Mouse (Mus musculus) neural tube, embryonic 11.5 days (tissue): Measurements from ENCODE around the gene Mmab. TPM values are rescaled to one million over a fixed set of nuclear protein-coding genes. Genes with fewer than 3 reads are reported as not detected.

Experiments
- ATAC-seq: fragments of 200-750 bp; cut with Nextera tagmentation; 2 replicates; pipeline ENCODE4 v1.8.0; 2017; ENCODE audit warnings: moderate number of reproducible peaks, mild to moderate bottlenecking, moderate TSS enrichment, moderate library complexity; ENCODE audit not compliant: insufficient read depth, low FRiP score, low TSS enrichment
- DNase-seq: peaks from one replicate; pipeline ENCODE4 v3.0.0-alpha.2; 2015; ENCODE audit warnings: low spot score
- H3K27ac ChIP-seq: fragments of 300-500 bp; sonication (generic); 2 replicates; pipeline ENCODE4 v1.5.1; 2014; ENCODE audit warnings: low read depth, mild to moderate bottlenecking, low read length
- H3K27me3 ChIP-seq: fragments of 300-500 bp; sonication (generic); 2 replicates; pipeline ENCODE4 v1.6.1; 2014; ENCODE audit warnings: mild to moderate bottlenecking, low read length, mixed read lengths; ENCODE audit not compliant: control insufficient read depth, insufficient read depth
- H3K36me3 ChIP-seq: fragments of 300-500 bp; sonication (generic); 2 replicates; pipeline ENCODE4 v1.6.1; 2014; ENCODE audit warnings: mild to moderate bottlenecking, low read length, moderate library complexity, mixed read lengths; ENCODE audit not compliant: control insufficient read depth, insufficient read depth
- H3K4me1 ChIP-seq: fragments of 300-500 bp; sonication (generic); 2 replicates; pipeline ENCODE4 v1.6.1; 2014; ENCODE audit warnings: low read length, mixed read lengths; ENCODE audit not compliant: control insufficient read depth, insufficient read depth
- H3K4me2 ChIP-seq: fragments of 300-500 bp; sonication (generic); 2 replicates; pipeline ENCODE4 v1.6.1; 2014; ENCODE audit warnings: low read depth, mild to moderate bottlenecking, moderate library complexity
- H3K4me3 ChIP-seq: fragments of 300-500 bp; sonication (generic); 2 replicates; pipeline ENCODE4 v1.5.1; 2014; ENCODE audit warnings: low read depth, low read length
- H3K9ac ChIP-seq: fragments of 300-500 bp; sonication (generic); 2 replicates; pipeline ENCODE4 v1.6.1; 2014; ENCODE audit warnings: mild to moderate bottlenecking, low read length
- H3K9me3 ChIP-seq: fragments of 300-500 bp; sonication (generic); 2 replicates; pipeline ENCODE4 v1.6.1; 2016; ENCODE audit warnings: low read length; ENCODE audit not compliant: control insufficient read depth
- WGBS: fragments of 180-500 bp; shearing (Covaris S2); extraction: QIAGEN DNeasy Blood & Tissue Kit; methylation state at CpG from one replicate; pipeline ENCODE4 v1.1.7; 2014; 5-methylcytosine and 5-hydroxymethylcytosine counted together
- polyA plus RNA-seq: library from polyadenylated mRNA; unstranded; fragments of >200 nt; fragmentation: Nextera tagmentation; extraction: Ambion mirVana; gene quantifications from 2 replicates; pipeline ENCODE4 v1.2.1, GENCODE M21; 2014

Mmab gene
- polyA plus RNA-seq, 1 experiment from 2014 or later = 29.2 TPM

DNA sequence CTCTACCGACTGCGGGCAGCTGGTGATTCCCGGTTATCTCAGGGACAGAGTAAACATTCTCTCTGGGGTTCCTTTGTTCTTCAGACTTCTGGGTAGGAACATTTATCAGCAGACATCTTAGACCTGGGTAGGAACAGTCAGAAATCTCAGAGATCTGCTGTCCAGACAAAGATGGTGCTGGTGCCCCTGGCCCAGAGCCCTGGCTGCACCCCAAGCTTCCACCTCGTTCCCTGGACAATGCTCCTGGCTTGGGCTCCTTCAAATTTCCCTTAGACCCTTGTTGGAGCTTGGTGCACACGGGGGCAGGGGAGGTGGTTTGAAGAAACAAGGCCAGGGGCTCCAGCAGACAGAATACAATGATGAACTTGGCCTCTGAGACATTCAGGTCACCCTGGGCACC is 21.3 kb downstream of the Mmab start:
- H3K4me3 ChIP-seq = no peak overlapping the region
- 54% methylated on average over 5 of the region's 5 CpGs for WGBS
- peak overlapping the region; percentile 26; the same call in 1 of the 2 replicates for H3K9ac ChIP-seq
- H3K4me1 ChIP-seq = no peaks in the 10 kb centered on the region
- H3K9me3 ChIP-seq = no peaks in the 10 kb centered on the region
- no peak overlapping the region for H3K27ac ChIP-seq
- H3K27me3 ChIP-seq = no peaks in the 10 kb centered on the region
- no peak overlapping the region for H3K4me2 ChIP-seq
- ATAC-seq = no peak
- H3K36me3 ChIP-seq = peaks cover 14% of the 10 kb centered on the region
- DNase-seq = no peak

DNA sequence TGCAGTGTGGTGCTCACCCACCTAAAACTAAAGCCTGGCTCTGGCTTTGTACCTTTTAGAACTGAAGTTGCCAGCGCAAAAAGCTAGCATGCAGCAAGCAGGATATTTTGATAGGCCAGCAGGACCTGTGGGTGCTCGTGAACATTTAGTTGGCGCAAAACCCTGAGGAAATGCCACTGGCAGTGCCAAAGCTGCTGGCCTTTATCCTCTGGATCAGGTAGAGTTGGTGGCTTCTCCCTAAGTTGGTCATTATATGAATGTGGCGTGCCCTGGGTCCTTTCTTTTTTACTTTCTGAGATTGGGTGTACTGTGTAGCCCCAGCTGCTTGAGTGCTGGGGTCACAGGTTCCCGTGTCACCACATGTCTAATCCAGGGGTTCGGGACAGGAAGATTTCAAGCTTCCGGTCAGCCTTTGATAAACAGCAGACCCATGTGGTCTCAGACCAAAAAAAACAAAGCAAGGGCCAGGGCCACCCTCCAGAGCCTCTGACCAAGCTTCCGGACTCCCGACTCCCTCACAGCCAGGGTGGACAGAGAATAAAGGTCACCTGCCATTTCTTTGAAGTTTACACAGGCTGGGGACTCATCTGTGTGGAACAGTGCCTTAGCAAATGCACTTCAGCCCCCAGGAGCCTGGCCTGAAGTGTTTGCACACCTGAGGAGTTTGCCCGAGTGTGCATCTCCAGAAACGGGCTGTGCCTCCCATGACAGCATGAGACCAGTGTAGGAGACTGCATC is 22.1 kb downstream of the Mmab start:
- H3K4me1 ChIP-seq = no peaks in the 10 kb centered on the region
- H3K36me3 ChIP-seq = peaks cover 19% of the 10 kb centered on the region
- no peak overlapping the region for H3K27ac ChIP-seq
- ATAC-seq (no peak), DNase-seq (no peak)
- no peak overlapping the region for H3K4me2 ChIP-seq
- no peak overlapping the region for H3K9ac ChIP-seq
- H3K4me3 ChIP-seq = no peak overlapping the region
- H3K27me3 ChIP-seq = no peaks in the 10 kb centered on the region
- WGBS = 79% methylated on average over 11 of the region's 11 CpGs
- H3K9me3 ChIP-seq = no peaks in the 10 kb centered on the region

DNA sequence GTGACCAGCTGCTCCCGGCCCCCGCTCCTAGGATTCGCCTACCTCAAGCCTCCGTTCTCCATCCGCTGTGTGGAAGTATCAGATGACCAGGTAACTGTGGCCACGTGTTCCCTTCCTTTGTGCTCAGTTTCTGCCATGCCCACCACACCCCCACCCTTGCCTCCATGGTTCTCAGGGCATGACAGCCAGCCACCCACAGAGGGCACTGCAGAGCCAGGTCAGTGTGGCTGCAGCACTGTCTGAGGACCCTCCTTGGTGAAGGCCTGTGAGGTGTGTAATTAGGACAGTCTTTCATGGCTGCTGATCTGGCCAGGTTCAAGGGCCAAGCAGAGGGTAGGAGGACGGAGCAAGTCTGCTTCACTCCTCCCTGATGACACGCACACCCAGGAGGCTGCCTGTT is 25.3 kb downstream of the Mmab start:
- no peaks in the 10 kb centered on the region for H3K27me3 ChIP-seq
- peaks cover 26% of the 10 kb centered on the region for H3K36me3 ChIP-seq
- WGBS = 88% methylated on average over 8 of the region's 8 CpGs
- no peak overlapping the region for H3K4me2 ChIP-seq
- no peaks in the 10 kb centered on the region for H3K4me1 ChIP-seq
- ATAC-seq = no peak
- H3K4me3 ChIP-seq = no peak overlapping the region
- H3K9ac ChIP-seq = no peak overlapping the region
- H3K9me3 ChIP-seq = no peaks in the 10 kb centered on the region
- no peak overlapping the region for H3K27ac ChIP-seq
- DNase-seq = peak; percentile 45

DNA sequence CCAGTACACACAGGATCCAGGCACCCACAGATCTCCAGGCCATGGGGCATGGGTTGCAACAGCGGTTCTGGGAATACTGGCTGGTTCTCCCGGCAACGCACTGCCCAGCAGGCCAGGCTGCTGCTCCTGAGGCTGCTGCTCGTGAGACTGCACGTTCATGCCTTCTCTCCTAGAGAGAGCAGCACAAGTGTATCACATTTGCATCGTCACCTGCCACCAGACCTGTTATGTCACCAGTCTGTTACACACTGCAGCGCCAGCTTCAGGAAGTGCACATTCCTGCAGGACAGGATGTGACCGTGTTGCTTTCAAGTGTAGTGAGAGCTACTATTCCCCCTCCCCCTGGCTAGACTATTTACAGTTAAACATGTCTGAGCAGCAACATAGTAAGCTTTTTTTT is 27.0 kb downstream of the Mmab start:
- Histone ChIP-seq H3K4me2 (no peak overlapping the region), H3K27me3 (no peaks in the 10 kb centered on the region), H3K36me3 (peaks cover 32% of the 10 kb centered on the region), H3K9ac (no peak overlapping the region), H3K9me3 (no peaks in the 10 kb centered on the region), H3K27ac (no peak overlapping the region), H3K4me1 (no peaks in the 10 kb centered on the region), H3K4me3 (no peak overlapping the region)
- ATAC-seq = no peak
- 89% methylated on average over 8 of the region's 8 CpGs for WGBS
- DNase-seq = no peak

DNA sequence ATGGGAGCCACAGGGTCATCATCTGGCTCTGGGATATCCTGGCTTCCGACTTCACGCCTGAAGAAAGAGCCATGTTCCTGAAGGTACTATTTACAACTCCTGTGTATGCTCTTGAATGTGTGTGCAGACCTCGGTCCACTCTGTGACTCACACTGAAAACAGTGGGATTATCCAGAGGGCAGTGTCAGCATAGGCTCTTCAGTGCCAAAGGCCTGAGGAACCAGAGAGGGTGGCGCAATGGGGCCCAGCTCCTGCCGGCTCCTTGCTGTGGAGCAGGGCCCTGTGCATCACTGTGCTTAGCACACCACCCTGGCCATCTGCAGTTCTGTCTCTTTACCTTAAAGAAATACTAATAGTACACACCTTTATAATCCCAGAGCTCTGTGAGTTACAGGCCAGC is 28.3 kb downstream of the Mmab start:
- H3K27me3 ChIP-seq = no peaks in the 10 kb centered on the region
- no peaks in the 10 kb centered on the region for H3K4me1 ChIP-seq
- no peak overlapping the region for H3K4me3 ChIP-seq
- DNase-seq (no peak), ATAC-seq (no peak)
- H3K9ac ChIP-seq = no peak overlapping the region
- WGBS = 95% methylated on average over 5 of the region's 5 CpGs
- no peaks in the 10 kb centered on the region for H3K9me3 ChIP-seq
- H3K27ac ChIP-seq = no peak overlapping the region
- peaks cover 36% of the 10 kb centered on the region for H3K36me3 ChIP-seq
- no peak overlapping the region for H3K4me2 ChIP-seq

DNA sequence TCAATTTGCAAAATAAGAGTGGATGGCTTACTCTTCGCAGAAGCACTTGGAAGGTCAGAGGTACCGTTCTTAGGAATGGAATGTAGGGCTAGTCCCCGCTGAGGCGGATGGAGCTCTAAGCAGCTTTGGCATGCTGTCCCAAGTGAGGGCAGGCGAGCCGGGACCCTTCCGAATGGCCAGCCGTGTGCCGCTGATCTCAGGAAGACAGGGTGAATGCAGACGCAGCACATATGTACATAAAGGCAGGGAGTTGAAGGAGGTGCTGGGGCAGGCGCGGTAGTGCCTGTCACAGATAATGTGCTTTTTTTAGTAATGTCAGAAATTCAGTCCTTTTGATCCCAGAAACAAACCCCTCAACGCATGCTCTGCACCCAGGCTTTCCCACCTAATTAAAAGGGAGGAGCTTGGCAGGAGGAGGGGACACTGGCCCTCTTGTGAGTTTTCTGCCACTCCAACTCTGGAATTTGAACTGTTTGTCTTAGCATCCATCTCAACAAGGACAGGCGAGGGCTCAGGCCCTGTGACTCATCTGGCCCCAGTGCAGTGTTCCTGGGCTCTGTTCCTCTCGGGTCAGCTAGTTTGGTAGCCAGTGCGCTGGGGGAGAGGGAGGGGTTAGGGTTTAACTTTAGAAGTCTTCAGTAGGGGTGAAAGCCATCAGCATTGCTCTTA is 30.7 kb downstream of the Mmab start:
- DNase-seq (no peak), ATAC-seq (no peak)
- H3K9me3 ChIP-seq = no peaks in the 10 kb centered on the region
- no peaks in the 10 kb centered on the region for H3K27me3 ChIP-seq
- no peak overlapping the region for H3K4me3 ChIP-seq
- peaks cover 35% of the 10 kb centered on the region for H3K36me3 ChIP-seq
- no peak overlapping the region for H3K4me2 ChIP-seq
- H3K27ac ChIP-seq = no peak overlapping the region
- H3K9ac ChIP-seq = no peak overlapping the region
- 82% methylated on average over 16 of the region's 16 CpGs for WGBS
- H3K4me1 ChIP-seq = no peaks in the 10 kb centered on the region

DNA sequence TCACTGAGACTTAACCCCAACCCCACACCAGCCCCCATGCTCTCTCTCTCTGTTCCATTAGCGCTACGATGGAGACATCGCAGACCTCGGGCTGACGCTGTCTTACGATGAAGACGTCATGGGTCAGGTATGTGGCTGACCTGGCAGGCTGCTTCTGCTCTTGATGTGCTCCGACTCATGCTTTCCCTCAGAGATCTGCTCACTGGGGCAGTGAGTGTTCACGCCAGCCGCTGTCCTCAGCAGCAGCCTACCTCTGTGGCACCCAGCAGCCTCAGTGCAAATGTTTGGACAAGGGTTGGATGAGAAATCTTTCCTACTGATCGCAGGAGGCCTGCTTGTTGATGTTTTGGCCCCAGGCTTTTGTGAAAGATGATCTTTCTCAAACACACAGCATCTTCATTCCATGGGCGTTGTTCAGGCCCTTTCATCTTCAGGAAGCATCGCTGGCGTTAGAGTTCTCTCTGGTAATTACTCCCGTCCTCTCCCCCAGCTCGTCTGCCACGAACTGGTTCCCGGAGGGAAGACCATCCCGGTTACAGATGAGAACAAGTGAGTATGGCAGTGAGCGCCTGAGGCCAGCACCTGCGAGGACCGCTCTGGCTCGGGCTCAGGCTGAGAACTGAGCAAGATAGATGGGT is 31.4 kb downstream of the Mmab start:
- Histone ChIP-seq H3K27me3 (no peaks in the 10 kb centered on the region), H3K4me3 (no peak overlapping the region), H3K27ac (no peak overlapping the region), H3K4me1 (no peaks in the 10 kb centered on the region), H3K4me2 (no peak overlapping the region), H3K36me3 (peaks cover 40% of the 10 kb centered on the region), H3K9ac (no peak overlapping the region), H3K9me3 (no peaks in the 10 kb centered on the region)
- ATAC-seq (no peak), DNase-seq (no peak)
- WGBS = 81% methylated on average over 23 of the region's 23 CpGs

DNA sequence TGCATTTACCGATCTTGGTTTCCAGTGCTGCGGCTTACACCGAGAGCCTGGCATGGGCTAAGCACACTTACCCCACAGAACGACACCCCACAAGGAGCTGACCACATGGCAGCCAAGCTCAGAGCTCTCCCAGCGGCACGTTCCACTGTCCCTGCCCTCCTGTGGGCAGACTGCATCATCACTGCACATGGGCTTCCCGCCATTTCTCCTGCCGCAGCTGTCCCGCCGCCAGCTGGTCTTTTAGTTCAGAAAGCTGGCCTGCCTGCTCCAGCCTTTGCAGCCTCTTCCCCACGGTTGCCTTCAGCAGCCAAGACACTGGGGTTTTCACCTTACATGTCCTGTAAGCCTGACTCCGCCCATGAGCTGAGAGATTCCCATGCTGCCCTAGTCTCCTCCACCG is 33.4 kb downstream of the Mmab start:
- H3K27me3 ChIP-seq = no peaks in the 10 kb centered on the region
- no peaks in the 10 kb centered on the region for H3K4me1 ChIP-seq
- no peak for ATAC-seq
- no peak overlapping the region for H3K27ac ChIP-seq
- H3K36me3 ChIP-seq = peaks cover 44% of the 10 kb centered on the region
- no peak overlapping the region for H3K4me2 ChIP-seq
- H3K9ac ChIP-seq = no peak overlapping the region
- WGBS = 88% methylated on average over 13 of the region's 13 CpGs
- no peaks in the 10 kb centered on the region for H3K9me3 ChIP-seq
- DNase-seq = no peak
- no peak overlapping the region for H3K4me3 ChIP-seq

DNA sequence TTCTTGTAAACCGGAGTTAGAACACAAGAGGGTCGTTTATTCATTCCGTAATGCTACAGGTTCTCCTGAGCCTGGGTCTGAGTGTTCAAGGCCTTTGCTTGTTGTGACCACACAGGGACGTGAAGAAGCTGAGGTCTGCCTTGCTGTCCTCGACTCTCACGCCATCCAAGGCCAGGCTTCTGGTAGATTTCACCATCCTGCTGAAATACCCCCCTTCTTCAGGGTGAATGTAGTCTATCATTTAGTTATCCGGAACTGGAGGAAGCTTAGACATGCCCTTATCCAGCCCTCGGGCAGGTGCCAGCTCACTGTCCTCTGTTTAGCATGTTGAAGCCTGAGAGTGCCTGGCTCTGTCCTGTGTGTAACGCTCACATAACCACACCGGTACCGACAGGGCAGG is 35.0 kb downstream of the Mmab start:
- no peak overlapping the region for H3K27ac ChIP-seq
- H3K36me3 ChIP-seq = peaks cover 54% of the 10 kb centered on the region
- H3K9me3 ChIP-seq = no peaks in the 10 kb centered on the region
- WGBS = 93% methylated on average over 11 of the region's 11 CpGs
- no peak overlapping the region for H3K4me2 ChIP-seq
- no peak overlapping the region for H3K4me3 ChIP-seq
- H3K27me3 ChIP-seq = no peaks in the 10 kb centered on the region
- no peak for ATAC-seq
- H3K4me1 ChIP-seq = no peaks in the 10 kb centered on the region
- no peak for DNase-seq
- no peak overlapping the region for H3K9ac ChIP-seq
